In genomic region chr12:105883799-105884514, GRCm38 (mm10) we compare ENCODE assay signal across 15 mouse cellular contexts.
DNase-seq lines count a peak whose midpoint lies in the region; ATAC-seq lines count a peak whose summit lies in the region.
"Had no signal": no experiment of that assay in that cellular context is flagged by ENCODE, and none has a peak within 500 bp of the region (broad histone marks: within the 10 kb centered on the region; RNA-seq: fewer than 3 reads in every experiment).

No protein-coding gene starts in this region.

- no peak overlapping the region for H3K4me2 ChIP-seq in limb, embryonic 15.5 days
- no peak overlapping the region for H3K4me2 ChIP-seq in forebrain, embryonic 11.5 days (ENCODE audit: low read depth, low read length, severe bottlenecking)
- H3K4me2 ChIP-seq in forebrain, embryonic 16.5 days (ENCODE audit: low read length) = no peak overlapping the region
- no peak overlapping the region for H3K4me2 ChIP-seq in midbrain, embryonic 16.5 days (ENCODE audit: low read length)
- H3K4me2 ChIP-seq: heart, embryonic 11.5 days; liver, embryonic 15.5 days had no signal

- peak; percentile 54; the same call in 1 of the 2 replicates for ATAC-seq in limb, embryonic 15.5 days (ENCODE audit: insufficient number of reproducible peaks, low FRiP score, low TSS enrichment, low read depth)
- peak; percentile 22 for ATAC-seq in forebrain, embryonic 11.5 days (replicated peaks; ENCODE audit: low FRiP score)
- no peak for ATAC-seq in forebrain, embryonic 16.5 days
- 0 out of 2 replicates have a peak, but pooled peaks have one; percentile 17 for ATAC-seq in midbrain, embryonic 16.5 days

- 0 out of 2 replicates have a peak, but pooled peaks cover 2% of the 10 kb centered on the region for H3K4me1 ChIP-seq in limb, embryonic 15.5 days
- peaks cover 14% of the 10 kb centered on the region for H3K4me1 ChIP-seq in limb, embryonic 10.5 days
- peaks cover 7% of the 10 kb centered on the region; the same call in 1 of the 2 replicates for H3K4me1 ChIP-seq in forebrain, embryonic 11.5 days (replicated peaks; ENCODE audit: control insufficient read depth, insufficient read depth, low read length)
- H3K4me1 ChIP-seq in forebrain, embryonic 16.5 days (replicated peaks; ENCODE audit: control insufficient read depth, insufficient read depth, low read length) = peaks cover 12% of the 10 kb centered on the region
- H3K4me1 ChIP-seq in midbrain, embryonic 16.5 days (ENCODE audit: control insufficient read depth, insufficient read depth, low read length) = peaks cover 14% of the 10 kb centered on the region
- H3K4me1 ChIP-seq: liver, embryonic 15.5 days had no signal

- peaks cover 12% of the 10 kb centered on the region; the same call in 1 of the 2 replicates for H3K27me3 ChIP-seq in limb, embryonic 15.5 days
- H3K27me3 ChIP-seq in limb, embryonic 10.5 days (ENCODE audit: low read depth, poor library complexity, severe bottlenecking) = peaks cover 17% of the 10 kb centered on the region
- no peaks in the 10 kb centered on the region for H3K27me3 ChIP-seq in forebrain, embryonic 11.5 days (ENCODE audit: control insufficient read depth, insufficient read depth, low read length)
- no peaks in the 10 kb centered on the region for H3K27me3 ChIP-seq in forebrain, embryonic 16.5 days (replicated peaks; ENCODE audit: control insufficient read depth, insufficient read depth, low read length)
- no peaks in the 10 kb centered on the region for H3K27me3 ChIP-seq in midbrain, embryonic 16.5 days (ENCODE audit: control insufficient read depth, insufficient read depth, low read depth, low read length)

- H3K36me3 ChIP-seq in limb, embryonic 15.5 days = no peaks in the 10 kb centered on the region
- no peaks in the 10 kb centered on the region for H3K36me3 ChIP-seq in limb, embryonic 10.5 days
- H3K36me3 ChIP-seq in forebrain, embryonic 11.5 days (ENCODE audit: control insufficient read depth, insufficient read depth, low read length) = no peaks in the 10 kb centered on the region
- no peaks in the 10 kb centered on the region for H3K36me3 ChIP-seq in forebrain, embryonic 16.5 days (ENCODE audit: control insufficient read depth, insufficient read depth)
- no peaks in the 10 kb centered on the region for H3K36me3 ChIP-seq in midbrain, embryonic 16.5 days (ENCODE audit: control insufficient read depth, insufficient read depth, low read length)
- H3K36me3 ChIP-seq: liver, embryonic 15.5 days had no signal

- H3K9ac ChIP-seq in limb, embryonic 15.5 days = no peak overlapping the region
- H3K9ac ChIP-seq in forebrain, embryonic 11.5 days (ENCODE audit: low read length) = no peak overlapping the region
- no peak overlapping the region for H3K9ac ChIP-seq in forebrain, embryonic 16.5 days (replicated peaks; ENCODE audit: low read depth, low read length)
- no peak overlapping the region for H3K9ac ChIP-seq in midbrain, embryonic 16.5 days (ENCODE audit: low read depth, low read length)
- H3K9ac ChIP-seq: liver, embryonic 15.5 days had no signal

- no peak overlapping the region for H3K27ac ChIP-seq in limb, embryonic 15.5 days
- H3K27ac ChIP-seq in limb, embryonic 10.5 days = no peak overlapping the region
- peak overlapping the region; percentile 55; the same call in 1 of the 2 replicates for H3K27ac ChIP-seq in forebrain, embryonic 11.5 days (ENCODE audit: low read depth, low read length)
- peak overlapping the region; percentile 20 for H3K27ac ChIP-seq in forebrain, embryonic 16.5 days (ENCODE audit: low read length)
- no peak overlapping the region for H3K27ac ChIP-seq in midbrain, embryonic 16.5 days (ENCODE audit: low read length)
- H3K27ac ChIP-seq: liver, embryonic 15.5 days had no signal

- 51% methylated on average over 12 of the region's 12 CpGs for WGBS in limb, embryonic 15.5 days
- 75% methylated on average over 12 of the region's 12 CpGs for WGBS in limb, embryonic 10.5 days
- 84% methylated on average over 12 of the region's 12 CpGs for WGBS in forebrain, embryonic 11.5 days
- 75% methylated on average over 12 of the region's 12 CpGs for WGBS in forebrain, embryonic 16.5 days
- 81% methylated on average over 12 of the region's 12 CpGs for WGBS in midbrain, embryonic 16.5 days

- H3K4me3 ChIP-seq in limb, embryonic 15.5 days = no peak overlapping the region
- H3K4me3 ChIP-seq in limb, embryonic 10.5 days = no peak overlapping the region
- no peak overlapping the region for H3K4me3 ChIP-seq in forebrain, embryonic 11.5 days (ENCODE audit: low read depth, low read length)
- H3K4me3 ChIP-seq in forebrain, embryonic 16.5 days (replicated peaks; ENCODE audit: low read length) = no peak overlapping the region
- no peak overlapping the region for H3K4me3 ChIP-seq in midbrain, embryonic 16.5 days (ENCODE audit: low read depth, low read length)
- H3K4me3 ChIP-seq: liver, embryonic 15.5 days had no signal

- no peaks in the 10 kb centered on the region for H3K9me3 ChIP-seq in limb, embryonic 15.5 days
- peaks cover 4% of the 10 kb centered on the region; the same call in 1 of the 2 replicates for H3K9me3 ChIP-seq in limb, embryonic 10.5 days (replicated peaks)
- H3K9me3 ChIP-seq in forebrain, embryonic 11.5 days (ENCODE audit: control insufficient read depth, low read length) = no peaks in the 10 kb centered on the region; the same call in 1 of the 2 replicates
- H3K9me3 ChIP-seq in forebrain, embryonic 16.5 days (ENCODE audit: control insufficient read depth, low read length) = no peaks in the 10 kb centered on the region; the same call in 1 of the 2 replicates
- peaks cover 7% of the 10 kb centered on the region; the same call in 1 of the 2 replicates for H3K9me3 ChIP-seq in midbrain, embryonic 16.5 days (replicated peaks; ENCODE audit: control insufficient read depth, low read length, poor library complexity, severe bottlenecking)
- H3K9me3 ChIP-seq: liver, embryonic 15.5 days had no signal

- no peak for DNase-seq in limb, embryonic 10.5 days (ENCODE audit: low spot score)
- DNase-seq in forebrain, embryonic 11.5 days (ENCODE audit: low spot score) = no peak
- no peak for DNase-seq in layer of hippocampus, adult 9-11 months
- no peak for DNase-seq in gastrocnemius, postnatal 25 days
- DNase-seq: adrenal gland, adult 2 months; cerebellum, adult 11-12 months; gastrocnemius, postnatal 36 days; heart, postnatal 36 days; lung, postnatal 14 days; right cerebral cortex, postnatal 14 days had no signal

Comparison
In these comparisons a context has a peak if more than half of its experiments do, and no peak if none do; other contexts are left out.
1. H3K27ac ChIP-seq: peak in forebrain, embryonic 11.5 days (single experiment) and forebrain, embryonic 16.5 days (single experiment); none in limb, embryonic 15.5 days (single experiment), limb, embryonic 10.5 days (single experiment) and midbrain, embryonic 16.5 days (single experiment).